Mouse (Mus musculus) olfactory bulb, adult 2 months (tissue): ENCODE data around the gene Gm11111. TPM values are rescaled to one million over a fixed set of nuclear protein-coding genes. Genes with fewer than 3 reads are reported as not detected.

ENCODE experiments used
- H3K27ac ChIP-seq: fragments of 200-500 bp; 2 replicates; pipeline ENCODE4 v1.5.1; 2012; ENCODE audit warnings: low read depth, low read length; ENCODE audit not compliant: insufficient read depth
- H3K4me1 ChIP-seq: fragments of 200-500 bp; 2 replicates; pipeline ENCODE4 v1.6.1; 2012; ENCODE audit warnings: low read length; ENCODE audit not compliant: control insufficient read depth, insufficient read depth
- H3K4me3 ChIP-seq: fragments of 200-500 bp; 2 replicates; pipeline ENCODE4 v1.5.1; 2012; ENCODE audit warnings: mild to moderate bottlenecking, low read depth, low read length, moderate library complexity; ENCODE audit not compliant: insufficient read depth
- CTCF ChIP-seq: fragments of 200-500 bp; IDR thresholded peaks from 2 replicates; pipeline ENCODE4 v1.5.1; 2012; ENCODE audit warnings: low read depth, mild to moderate bottlenecking, low read length, moderate library complexity; ENCODE audit not compliant: insufficient read depth
- POLR2A ChIP-seq: fragments of 200-500 bp; IDR thresholded peaks from 2 replicates; pipeline ENCODE4 v1.6.1; 2012; ENCODE audit warnings: mild to moderate bottlenecking, low read depth, low read length, moderate library complexity; ENCODE audit not compliant: insufficient read depth
- WGBS: fragments of 180-500 bp; shearing (Covaris S2); methylation state at CpG from one replicate; pipeline ENCODE4 v1.1.7; 2018; 5-methylcytosine and 5-hydroxymethylcytosine counted together
- polyA plus RNA-seq: library from polyadenylated mRNA; stranded (reverse); fragments of >200 nt; gene quantifications from 2 replicates; pipeline ENCODE4 v1.2.4, GENCODE M21; 2012; ENCODE audit warnings: low replicate concordance; ENCODE audit not compliant: missing spikeins, insufficient read depth, insufficient read length

The Gm11111 gene
- polyA plus RNA-seq, 1 experiment = not detected

DNA sequence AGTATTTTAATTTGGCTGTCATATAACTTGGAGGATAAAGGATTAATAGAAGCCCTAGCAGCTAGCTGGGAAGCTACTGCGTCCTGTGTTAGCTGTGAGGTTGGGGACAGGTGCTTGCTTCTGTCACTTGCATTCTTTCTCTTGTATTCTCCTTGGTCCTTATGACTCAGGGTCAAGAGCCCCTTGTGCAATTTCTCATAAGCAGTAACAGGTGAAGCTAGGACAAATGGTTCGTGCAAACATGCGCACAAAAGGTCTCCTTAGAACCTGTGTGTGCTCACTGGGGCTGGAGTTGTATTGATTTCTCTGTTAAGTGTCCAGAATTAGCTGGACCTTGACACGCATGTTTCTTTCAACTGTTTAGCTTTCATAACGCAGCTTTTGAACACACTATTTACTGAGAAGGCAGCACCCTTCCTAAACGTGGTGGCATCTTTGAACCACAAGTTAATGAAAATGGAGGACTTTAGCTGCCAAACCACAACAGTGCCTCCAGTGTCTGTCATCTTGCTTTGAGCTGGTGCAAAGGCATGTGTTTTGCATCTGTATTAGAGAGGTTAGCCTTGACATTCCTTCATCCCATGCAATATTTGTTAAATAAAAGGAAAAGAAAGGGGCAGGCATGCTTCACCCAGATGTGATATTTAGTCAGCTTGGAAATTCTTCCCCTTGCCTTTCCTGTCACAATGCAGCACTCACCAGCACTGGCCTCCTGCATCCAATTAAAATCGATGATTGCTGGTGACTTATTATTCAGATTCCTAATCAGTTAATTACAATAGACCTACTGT lies 511 bp downstream of the Gm11111 start:
- TF ChIP-seq POLR2A = no peak
- no peak overlapping the region for H3K4me3 ChIP-seq
- H3K27ac ChIP-seq = no peak overlapping the region
- WGBS = 68% methylated on average over 7 of the region's 7 CpGs
- no peaks in the 10 kb centered on the region for H3K4me1 ChIP-seq

DNA sequence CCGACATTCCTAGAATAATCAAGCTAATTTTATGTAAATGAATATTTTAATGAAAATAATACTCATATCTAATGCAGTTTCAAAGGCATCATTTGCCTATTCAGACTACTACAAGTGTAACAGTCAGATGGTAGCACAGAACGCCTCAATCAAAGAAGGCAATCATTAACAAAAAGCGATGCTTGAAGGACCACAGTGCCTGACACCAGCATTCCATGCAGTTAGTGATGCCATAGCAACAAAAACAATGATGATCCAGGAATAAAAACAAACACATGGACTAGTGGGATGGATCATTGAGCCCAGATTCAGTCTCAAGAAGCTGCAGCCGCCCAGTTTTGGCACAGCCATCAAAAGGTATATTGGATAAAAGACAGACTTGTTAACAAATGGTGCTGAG lies 8.8 kb downstream of the Gm11111 start:
- Histone ChIP-seq H3K4me3 (no peak overlapping the region), H3K27ac (no peak overlapping the region), H3K4me1 (no peaks in the 10 kb centered on the region)
- WGBS = 75% methylated on average over 4 of the region's 4 CpGs
- no peak for TF ChIP-seq CTCF
- TF ChIP-seq POLR2A = no peak

DNA sequence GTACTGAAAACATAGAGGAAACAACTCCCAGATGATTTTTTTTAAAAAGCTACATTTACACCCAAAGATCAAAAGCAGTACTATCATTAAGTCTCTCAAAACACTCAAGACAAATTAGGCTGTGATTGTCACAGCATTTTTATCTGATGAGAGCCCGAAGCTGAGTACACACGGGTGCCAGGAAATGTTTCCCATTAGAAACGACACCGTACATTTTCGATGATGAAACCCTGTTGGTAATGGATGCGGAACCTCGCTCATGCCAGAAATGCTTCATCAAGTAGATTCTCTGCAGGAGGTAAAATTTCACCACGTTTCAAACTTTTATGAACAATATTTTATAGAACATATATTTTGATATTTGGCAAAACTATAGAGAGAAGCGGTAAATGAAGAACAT lies 10.3 kb downstream of the Gm11111 start:
- H3K27ac ChIP-seq = no peak overlapping the region
- TF ChIP-seq CTCF (no peak), POLR2A (no peak)
- no peaks in the 10 kb centered on the region for H3K4me1 ChIP-seq
- no peak overlapping the region for H3K4me3 ChIP-seq
- WGBS = 72% methylated on average over 9 of the region's 9 CpGs

DNA sequence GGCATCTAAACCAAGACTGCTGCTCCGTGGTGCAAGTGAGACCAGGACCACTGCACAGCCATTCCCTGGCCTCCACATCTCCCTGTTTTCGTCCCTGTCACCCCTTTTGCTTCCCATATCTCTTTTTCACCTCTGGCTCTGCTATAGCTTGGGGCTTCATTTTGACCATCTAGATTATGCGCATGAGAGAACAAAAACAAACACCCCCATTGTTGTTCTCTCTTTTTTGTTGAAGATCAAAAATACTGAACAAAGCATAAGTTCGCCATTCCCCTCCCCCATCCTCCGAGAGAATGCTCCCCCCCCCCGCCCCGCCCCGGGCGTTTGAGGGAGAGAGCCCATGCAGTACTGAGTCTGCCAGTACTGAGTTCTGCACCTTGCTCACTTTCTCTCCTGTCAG lies 11.3 kb downstream of the Gm11111 start:
- WGBS = 32% methylated on average over 9 of the region's 9 CpGs
- TF ChIP-seq CTCF (no peak), POLR2A (no peak)

DNA sequence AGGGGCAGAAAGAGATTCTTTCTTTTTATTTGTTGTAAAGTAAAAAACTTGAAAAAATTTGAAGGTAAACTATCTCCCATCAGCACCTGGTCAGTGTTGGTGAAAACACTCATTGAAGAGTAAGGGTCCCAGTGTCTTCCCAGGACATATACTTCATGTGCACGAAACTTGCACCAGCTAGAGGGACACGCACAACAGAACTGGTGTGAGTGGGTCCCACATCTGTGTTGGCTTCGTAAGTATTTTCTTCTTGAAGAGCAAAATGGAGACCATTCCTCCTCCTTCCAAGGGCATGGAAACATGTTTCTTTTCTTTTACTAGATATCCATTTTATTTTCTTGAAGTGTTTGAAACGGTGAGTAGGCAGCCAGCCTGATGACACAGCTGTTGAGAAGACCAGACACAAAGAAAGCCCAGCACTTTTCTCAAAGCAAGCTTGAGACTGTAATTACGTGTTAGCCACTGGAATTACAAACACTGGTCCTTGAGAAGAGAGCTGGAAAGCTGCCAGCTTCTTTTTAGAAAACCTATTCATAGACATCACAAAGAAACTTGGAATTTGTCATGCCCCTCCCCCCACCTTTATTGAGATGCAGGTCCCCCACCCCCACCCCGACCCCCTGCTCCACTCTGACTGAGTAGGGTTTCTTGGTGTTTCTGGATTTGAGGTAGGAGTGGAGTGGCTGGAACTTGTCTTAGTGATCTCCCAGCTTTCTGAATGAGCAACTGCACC lies 14.1 kb downstream of the Gm11111 start:
- WGBS = 32% methylated on average over 6 of the region's 6 CpGs
- H3K4me3 ChIP-seq = no peak overlapping the region
- no peak for TF ChIP-seq POLR2A
- TF ChIP-seq CTCF = no peak
- no peaks in the 10 kb centered on the region for H3K4me1 ChIP-seq
- no peak overlapping the region for H3K27ac ChIP-seq

More for the DNA sequence above, 11.3 kb downstream of the Gm11111 start:
- no peak overlapping the region for H3K4me3 ChIP-seq
- no peak overlapping the region for H3K27ac ChIP-seq
- H3K4me1 ChIP-seq = no peaks in the 10 kb centered on the region

DNA sequence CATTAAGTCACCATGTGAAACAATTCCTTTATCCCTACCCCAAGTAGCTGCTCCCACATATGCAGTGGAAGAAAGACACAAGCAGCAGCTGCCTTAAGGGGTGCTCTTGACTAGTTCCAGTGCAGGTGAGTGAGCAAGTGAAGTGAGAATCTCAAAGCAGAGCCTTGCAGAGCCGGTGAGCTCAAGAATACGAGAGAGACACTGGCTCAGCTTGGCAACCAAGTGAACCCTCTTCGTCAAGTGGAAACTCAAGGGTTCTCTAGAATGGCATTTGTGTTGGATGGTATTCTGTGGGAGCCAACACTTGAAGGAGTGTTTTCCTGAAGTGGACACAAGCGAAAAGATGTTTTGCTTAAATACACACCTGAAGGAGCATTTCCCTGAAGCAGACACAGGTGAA lies 16.0 kb downstream of the Gm11111 start:
- Histone ChIP-seq H3K27ac (no peak overlapping the region), H3K4me3 (no peak overlapping the region), H3K4me1 (no peaks in the 10 kb centered on the region)
- TF ChIP-seq CTCF (no peak), POLR2A (no peak)
- WGBS = 94% methylated on average over 4 of the region's 4 CpGs

DNA sequence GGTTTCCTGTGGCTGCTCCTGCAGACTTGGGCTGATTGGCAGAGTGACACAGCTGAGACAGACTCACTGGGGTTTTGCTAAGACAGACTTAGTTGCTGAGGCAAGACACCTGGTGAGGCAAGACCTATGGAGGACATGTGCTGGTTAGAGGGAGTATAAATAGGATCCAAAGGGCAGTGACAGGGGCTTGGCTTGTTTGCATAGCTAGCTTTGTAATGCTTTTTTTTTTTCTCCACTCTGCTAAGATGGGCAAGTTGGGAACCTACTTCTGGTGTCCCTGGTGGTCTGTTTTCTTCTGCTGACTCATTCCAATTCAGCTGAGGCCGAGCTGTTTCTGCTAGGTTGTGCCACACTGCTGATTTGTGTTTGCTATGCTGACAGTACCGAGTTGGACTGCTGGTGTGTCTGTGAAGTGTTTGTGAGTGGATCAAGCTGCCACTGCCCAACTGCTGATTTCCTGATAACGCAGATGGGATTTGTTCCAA lies 16.6 kb downstream of the Gm11111 start:
- TF ChIP-seq POLR2A (no peak), CTCF (no peak)
- WGBS = 55% methylated on average over 3 of the region's 3 CpGs
- no peaks in the 10 kb centered on the region for H3K4me1 ChIP-seq
- no peak overlapping the region for H3K4me3 ChIP-seq
- no peak overlapping the region for H3K27ac ChIP-seq

DNA sequence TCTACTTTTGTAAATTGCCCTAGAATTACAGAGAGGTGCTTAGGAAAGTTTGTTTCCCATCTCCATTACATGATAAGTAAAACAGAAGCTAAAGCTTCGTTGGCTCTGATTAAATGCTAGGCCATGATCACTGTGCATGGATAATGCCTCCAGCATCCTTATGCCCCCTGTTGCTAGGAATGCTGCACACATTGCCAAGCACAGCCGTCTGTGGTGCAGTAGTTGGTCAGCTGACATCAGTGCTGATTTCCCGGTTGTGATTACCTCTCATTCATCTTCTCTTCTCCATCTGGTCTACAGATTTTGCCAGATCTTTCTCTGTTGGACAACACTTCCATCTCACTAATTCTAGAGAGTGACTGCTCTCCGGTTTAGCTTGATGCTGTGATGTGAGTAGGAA lies 19.9 kb downstream of the Gm11111 start:
- Histone ChIP-seq H3K4me3 (no peak overlapping the region), H3K4me1 (no peaks in the 10 kb centered on the region), H3K27ac (no peak overlapping the region)
- WGBS = 48% methylated on average over 4 of the region's 4 CpGs
- TF ChIP-seq POLR2A = no peak
- TF ChIP-seq CTCF = no peak

DNA sequence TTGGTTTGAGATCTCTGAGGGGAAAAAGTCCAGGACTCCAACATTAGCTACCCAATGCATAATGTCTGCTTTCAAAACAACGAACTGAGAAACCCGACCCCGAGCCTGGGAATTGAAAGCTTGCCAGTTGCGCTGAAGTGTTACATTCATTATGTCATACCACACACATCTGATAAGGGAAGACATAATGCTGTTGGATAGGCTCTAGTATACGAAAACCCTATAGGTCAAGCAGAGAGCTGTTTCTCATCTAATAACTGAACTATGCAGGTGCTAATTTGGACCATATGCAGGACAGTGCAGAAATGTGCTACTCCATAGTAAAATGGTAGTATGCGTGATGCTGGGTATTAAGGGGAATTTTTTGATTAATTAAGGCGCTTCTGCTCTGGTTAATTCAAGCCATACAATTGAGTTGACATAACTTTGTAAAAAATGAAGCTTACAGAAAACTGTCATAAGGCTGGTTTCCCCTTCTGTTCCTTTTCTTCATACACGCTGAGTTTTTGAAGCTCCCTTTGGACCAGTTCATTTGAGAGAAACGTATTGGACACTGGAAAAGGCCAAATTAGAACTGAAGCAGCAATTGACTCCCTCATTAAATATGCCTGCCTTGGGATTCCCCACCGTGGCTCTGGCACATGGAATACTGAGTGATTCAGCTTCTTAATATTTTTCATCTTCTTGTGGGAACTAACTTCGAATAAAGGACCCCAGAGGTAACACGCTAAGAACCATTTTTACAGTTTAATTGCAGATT lies 22.4 kb downstream of the Gm11111 start:
- no peaks in the 10 kb centered on the region for H3K4me1 ChIP-seq
- WGBS = 45% methylated on average over 12 of the region's 12 CpGs
- no peak for TF ChIP-seq CTCF
- no peak for TF ChIP-seq POLR2A
- no peak overlapping the region for H3K4me3 ChIP-seq
- no peak overlapping the region for H3K27ac ChIP-seq
